Mouse (Mus musculus): ENCODE data around the gene Drd2. TPM values are rescaled to one million over a fixed set of nuclear protein-coding genes. Genes with fewer than 3 reads are reported as not detected.

The Drd2 gene
- 1 to 10 TPM; 2.0 to 2.4 TPM for total RNA-seq (2021)
- long read RNA-seq, experiment 1, partial matches to known transcripts: 0 of 3 reads
- long read RNA-seq, experiment 1, other reads (novel, unspliced or antisense): 0 of 3 reads
- long read RNA-seq, experiment 2, partial matches to known transcripts: 2 of 2 reads
- long read RNA-seq, experiment 2, other reads (novel, unspliced or antisense): 0 of 2 reads

DNA sequence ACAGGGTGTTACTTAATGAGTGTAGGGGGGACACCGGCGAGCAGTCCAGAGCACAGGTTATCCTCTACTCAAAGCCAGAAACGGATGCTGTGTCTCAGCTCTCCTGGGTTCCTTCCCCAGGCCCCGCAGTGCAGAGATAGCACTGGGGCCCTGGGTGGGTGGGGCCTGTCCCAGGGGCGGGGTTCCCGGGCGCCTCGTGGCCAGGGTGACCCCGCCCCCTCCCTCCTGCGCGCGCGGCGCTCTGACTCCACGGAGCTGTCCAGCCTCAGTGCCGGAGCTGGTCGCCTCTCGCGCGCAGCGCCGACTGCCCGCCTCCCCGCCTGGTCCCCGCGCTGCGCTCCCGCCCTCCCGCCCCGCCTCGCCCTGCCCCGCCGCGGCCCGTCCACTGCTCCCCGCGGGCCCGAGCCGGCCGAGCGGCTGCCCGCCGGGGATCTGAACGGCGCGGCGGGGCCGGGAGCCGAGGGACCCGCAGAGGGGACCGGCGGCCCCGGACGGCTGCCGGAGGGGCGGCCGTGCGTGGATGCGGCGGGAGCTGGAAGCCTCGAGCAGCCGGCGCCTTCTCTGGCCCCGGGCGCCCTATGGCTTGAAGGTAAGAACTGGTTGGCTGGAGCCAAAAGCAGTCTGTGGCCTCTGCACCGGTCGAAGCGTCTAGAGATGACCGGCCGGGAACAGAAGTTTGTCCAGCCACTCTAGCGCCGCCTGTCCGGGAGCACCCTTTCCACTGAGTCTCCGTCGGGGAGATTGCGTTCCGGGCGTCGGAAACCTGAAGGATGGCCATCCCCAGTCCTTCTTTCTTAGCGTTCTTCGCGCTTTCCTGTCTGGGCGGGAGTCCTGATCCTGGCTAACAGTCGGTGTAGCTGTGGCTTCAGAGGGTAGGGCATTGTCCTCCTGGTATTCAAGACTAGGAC, at the start of gene Drd2:
Drd2 (plus strand) TSS at position 492 of the 908 bp plus-strand sequence.
- peak; percentile 25 to 36 for DNase-seq (ENCODE audit: low spot score in 2 of 2)

GRCm38 (mm10) chr9:49295101-49295500, 45.3 kb upstream of the Drd2 start:
- no peak for DNase-seq (ENCODE audit: low spot score in 2 of 2)

- no peak for DNase-seq (ENCODE audit: low spot score in 2 of 2)
These were observed 32.9 kb upstream of the Drd2 start for GRCm38 (mm10) chr9:49307576-49307975.

GRCm38 (mm10) chr9:49310821-49311220, 29.6 kb upstream of the Drd2 start:
- DNase-seq (ENCODE audit: low spot score in 2 of 2): no peak

- no peak for DNase-seq (ENCODE audit: low spot score in 2 of 2)
These were observed 21.8 kb upstream of the Drd2 start for GRCm38 (mm10) chr9:49318638-49319037.

DNA sequence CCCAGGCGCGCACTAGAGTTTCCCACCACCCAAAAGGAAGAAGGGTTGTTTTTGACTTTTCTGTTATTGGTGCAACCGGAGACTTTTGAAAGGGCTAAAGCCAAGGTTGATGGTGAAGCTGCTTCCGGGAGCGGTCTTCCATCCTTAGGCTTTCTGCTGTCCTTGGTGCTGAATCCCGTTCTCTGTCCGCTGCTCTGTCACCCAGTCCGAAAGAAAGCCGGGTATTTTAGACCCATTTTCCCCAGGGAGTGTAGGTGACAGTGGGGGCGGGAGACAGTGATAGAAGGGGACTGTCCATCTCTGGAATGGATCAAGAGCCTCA, 578 bp downstream of the Drd2 start:
- peak in 1 of 2 experiments; percentile 51 for DNase-seq (ENCODE audit: low spot score in 2 of 2)

DNA sequence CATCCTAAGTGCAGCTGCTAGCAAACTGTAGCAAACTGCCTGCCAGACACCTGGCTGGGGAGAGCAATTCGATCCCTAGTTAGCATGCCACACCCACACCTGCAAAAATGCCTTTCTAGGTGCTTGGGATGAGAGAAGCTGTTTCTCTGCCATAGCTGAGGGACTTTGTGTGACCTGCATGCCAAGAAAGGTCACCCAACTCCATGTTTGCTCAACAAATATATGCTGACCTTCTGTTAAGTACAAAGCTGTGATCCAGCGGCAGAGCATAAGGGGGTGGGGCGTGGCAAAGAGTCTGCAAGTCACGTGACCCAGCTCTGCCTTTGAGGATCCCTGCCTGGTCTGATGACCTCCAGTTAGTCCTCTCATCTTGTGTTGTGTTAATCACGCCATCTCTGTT, 25.3 kb downstream of the Drd2 start:
- no peak for DNase-seq (ENCODE audit: low spot score in 2 of 2)

GRCm38 (mm10) chr9:49373946-49374345, 33.5 kb downstream of the Drd2 start:
- no peak for DNase-seq (ENCODE audit: low spot score in 2 of 2)

DNA sequence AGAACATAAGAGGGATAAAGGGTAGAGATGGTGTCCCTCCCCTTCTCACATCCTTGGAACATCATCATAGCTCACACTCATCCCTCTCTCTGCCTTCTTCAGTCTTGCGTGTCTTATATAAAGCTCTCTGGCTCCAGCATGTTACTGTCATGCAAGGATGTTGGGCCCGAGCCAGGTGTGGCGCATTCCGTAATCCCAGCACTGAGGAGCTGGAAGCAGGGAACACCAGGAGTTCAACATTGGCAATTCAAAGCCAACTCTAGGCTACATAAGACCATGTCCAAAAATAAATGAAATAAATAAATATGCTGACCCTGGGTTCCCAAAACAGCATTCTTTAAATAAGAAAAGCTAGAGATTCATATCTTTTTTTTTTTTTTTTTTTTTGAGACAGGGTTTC, 39.5 kb downstream of the Drd2 start:
- DNase-seq (ENCODE audit: low spot score in 2 of 2): no peak

- no peak for DNase-seq (ENCODE audit: low spot score in 2 of 2)
These were observed 43.6 kb downstream of the Drd2 start for GRCm38 (mm10) chr9:49384041-49384440.

GRCm38 (mm10) chr9:49384855-49385254, 44.4 kb downstream of the Drd2 start:
- peak in 1 of 2 experiments; percentile 18 for DNase-seq (ENCODE audit: low spot score in 2 of 2)

- DNase-seq (ENCODE audit: low spot score in 2 of 2): no peak
These were observed 44.9 kb downstream of the Drd2 start for GRCm38 (mm10) chr9:49385301-49385700.

DNA sequence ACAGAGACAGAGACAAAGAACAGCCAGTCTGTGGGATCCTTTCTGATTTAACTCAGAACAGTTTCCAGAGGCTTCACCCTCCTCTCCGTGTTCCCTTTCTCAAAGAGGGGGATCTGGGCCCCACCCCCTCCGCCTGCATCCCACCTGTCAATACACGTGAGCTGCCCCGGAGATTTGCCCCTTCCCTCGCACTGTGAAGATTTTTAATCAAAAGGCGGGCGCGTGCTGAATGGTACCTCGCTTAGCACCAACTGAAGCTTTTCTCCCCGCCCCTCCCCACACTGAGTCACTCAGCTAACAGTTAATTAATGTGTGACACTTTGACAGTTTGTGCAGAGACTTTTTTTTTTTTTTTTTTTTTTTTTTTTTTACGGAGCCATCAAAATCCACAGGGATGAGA, 45.7 kb downstream of the Drd2 start:
- DNase-seq (ENCODE audit: low spot score in 2 of 2): peak in 1 of 2 experiments; percentile 23

DNA sequence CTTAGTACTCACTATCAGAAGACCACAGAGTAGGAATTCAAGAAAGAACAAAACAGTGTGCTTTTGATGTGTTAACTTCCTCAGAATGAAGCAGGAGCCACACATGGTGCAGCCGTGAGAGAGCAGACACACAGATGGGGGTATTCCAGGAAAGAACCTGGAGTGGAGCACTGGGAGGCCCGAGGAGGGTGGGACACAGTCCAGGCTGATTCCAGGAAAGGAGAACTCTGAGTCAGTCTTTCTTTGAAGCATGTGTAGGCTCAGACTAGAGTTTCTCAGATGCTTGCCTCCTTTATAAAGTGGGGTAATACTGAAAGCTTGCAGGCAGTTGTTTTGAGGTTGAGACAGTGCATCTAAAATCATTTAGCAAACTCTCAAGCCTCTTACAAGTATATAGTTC, 51.8 kb downstream of the Drd2 start:
- no peak for DNase-seq (ENCODE audit: low spot score in 2 of 2)

DNA sequence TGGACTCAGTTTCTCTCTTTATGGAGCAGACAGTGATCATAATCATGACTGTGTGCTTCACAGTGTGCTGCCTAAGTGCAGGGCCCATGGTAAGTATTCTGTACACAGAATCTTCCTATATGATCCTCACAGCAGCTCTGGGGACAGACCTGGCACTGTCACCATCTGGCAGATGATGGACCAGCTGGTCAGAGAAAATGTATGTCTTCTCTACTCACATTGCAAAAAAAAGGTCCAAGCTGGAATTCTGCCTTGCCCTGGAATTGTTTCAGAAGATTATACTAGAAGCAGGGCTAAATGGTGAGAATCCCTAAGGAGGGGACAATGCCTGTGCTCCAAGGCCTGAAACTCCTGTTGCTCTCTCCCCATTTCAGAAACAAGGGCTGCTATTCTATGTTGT, 55.6 kb downstream of the Drd2 start:
- DNase-seq (ENCODE audit: low spot score in 2 of 2): no peak

DNA sequence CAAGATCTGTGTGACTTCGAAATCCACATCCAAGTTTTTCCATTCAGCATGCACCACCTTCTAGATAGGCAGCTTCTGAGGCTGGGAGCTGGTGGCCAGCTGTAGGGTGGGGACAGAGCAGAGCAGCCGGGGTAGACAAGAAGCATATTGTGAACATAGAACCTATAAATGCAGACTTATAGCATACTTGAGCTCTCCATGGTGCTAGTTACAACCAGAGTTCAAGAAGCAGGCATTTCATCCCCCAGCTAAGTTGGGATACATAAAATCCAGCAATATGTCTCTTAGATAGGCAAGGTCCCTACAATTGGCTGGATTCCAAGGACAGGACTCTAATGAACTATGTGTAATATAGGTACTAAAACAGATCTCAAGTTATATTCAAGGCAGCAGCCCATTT, 63.3 kb downstream of the Drd2 start:
- no peak for DNase-seq (ENCODE audit: low spot score in 2 of 2)

DNA sequence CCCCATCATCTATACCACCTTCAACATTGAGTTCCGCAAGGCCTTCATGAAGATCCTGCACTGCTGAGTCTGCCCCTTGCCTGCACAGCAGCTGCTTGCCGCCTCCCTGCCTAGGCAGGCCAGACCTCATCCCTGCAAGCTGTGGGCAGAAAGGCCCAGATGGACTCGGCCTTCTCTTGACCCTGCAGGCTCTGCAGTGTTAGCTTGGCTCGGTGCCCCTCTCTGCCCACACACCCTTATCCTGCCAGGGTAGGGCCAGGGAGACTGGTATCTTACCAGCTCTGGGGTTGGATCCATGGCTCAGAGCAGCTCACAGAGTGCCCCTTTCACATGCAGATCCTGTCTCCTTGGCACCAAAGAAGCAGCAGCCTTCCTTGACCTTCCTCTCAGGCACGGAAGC, 66.6 kb downstream of the Drd2 start:
- no peak for DNase-seq (ENCODE audit: low spot score in 2 of 2)

GRCm38 (mm10) chr9:49410621-49411020, 70.2 kb downstream of the Drd2 start:
- DNase-seq (ENCODE audit: low spot score in 2 of 2): peak in 1 of 2 experiments; percentile 16

DNA sequence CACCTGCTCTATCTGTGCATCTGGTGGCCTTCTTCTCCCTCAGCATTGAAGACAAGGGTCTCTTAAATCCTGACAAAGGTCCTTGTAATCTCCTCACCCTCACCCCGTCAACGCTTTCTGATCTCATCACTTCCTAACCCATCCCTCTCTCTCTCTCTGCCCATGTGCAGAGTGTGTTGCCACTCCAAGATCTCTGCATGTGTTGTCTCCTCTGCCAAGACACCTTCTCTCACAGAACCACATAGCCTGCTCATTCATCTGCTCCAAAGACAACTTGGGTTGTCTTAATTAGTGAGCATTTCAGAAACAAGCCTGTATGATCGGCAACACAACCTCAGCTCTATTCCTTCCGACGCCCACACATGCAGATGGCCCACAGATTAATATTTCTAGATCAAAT, 83.4 kb downstream of the Drd2 start:
- no peak for DNase-seq (ENCODE audit: low spot score in 2 of 2)

DNA sequence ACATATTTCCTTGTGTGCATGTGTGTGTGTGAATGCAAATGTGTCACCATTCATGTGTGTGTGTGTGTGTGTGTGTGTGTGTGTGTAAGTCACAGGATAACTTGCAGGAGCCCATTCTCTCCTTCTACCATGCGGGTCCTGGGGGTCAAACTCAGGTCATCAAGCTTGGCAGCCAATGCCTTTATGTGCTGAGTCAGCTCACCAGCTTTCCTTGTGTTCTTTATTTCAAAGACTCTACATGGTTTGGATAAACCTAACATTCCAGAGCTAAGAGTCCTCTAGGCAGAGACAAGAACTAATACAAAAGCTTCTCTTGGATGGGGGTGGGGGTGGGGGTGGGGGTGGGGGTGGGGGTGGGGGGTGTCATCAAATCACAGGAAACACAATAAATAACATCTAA, 85.2 kb downstream of the Drd2 start:
- no peak for DNase-seq (ENCODE audit: low spot score in 2 of 2)

GRCm38 (mm10) chr9:49426921-49427320, 86.5 kb downstream of the Drd2 start, which contains the start of gene Ankk1:
Ankk1 (minus strand) TSS chr9:49427021.
- DNase-seq (ENCODE audit: low spot score in 2 of 2): no peak

- no peak for DNase-seq (ENCODE audit: low spot score in 2 of 2)
These were observed 87.1 kb downstream of the Drd2 start for GRCm38 (mm10) chr9:49427478-49427877.

DNA sequence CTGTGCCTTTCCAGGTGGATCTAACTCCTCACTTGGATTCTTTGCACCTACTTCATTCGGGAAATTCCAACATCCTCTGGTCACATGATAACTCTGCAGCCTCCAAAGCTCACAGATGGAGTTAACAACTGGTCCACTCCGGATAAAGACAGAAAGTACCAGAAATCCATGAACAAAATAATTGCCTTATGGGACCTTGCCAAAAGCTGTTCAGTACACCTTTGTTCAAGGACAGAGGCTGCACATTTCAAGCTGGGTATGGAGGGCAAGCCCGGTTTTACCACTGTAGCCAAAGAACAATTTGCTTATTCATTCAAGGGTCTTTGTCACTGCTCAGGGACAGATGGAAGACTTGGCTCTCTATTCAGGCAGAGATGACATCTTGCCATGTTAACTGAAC, 102.2 kb downstream of the Drd2 start:
- DNase-seq (ENCODE audit: low spot score in 2 of 2): no peak
